Mouse (Mus musculus) Muller cell, postnatal 12 days (primary cell): Measurements from ENCODE around the gene 4930523C07Rik.

ENCODE experiments used
- DNase-seq: peaks from one replicate; pipeline ENCODE4 v3.0.0-alpha.2; 2015; ENCODE audit errors: inconsistent ontology term

The 4930523C07Rik gene

DNA sequence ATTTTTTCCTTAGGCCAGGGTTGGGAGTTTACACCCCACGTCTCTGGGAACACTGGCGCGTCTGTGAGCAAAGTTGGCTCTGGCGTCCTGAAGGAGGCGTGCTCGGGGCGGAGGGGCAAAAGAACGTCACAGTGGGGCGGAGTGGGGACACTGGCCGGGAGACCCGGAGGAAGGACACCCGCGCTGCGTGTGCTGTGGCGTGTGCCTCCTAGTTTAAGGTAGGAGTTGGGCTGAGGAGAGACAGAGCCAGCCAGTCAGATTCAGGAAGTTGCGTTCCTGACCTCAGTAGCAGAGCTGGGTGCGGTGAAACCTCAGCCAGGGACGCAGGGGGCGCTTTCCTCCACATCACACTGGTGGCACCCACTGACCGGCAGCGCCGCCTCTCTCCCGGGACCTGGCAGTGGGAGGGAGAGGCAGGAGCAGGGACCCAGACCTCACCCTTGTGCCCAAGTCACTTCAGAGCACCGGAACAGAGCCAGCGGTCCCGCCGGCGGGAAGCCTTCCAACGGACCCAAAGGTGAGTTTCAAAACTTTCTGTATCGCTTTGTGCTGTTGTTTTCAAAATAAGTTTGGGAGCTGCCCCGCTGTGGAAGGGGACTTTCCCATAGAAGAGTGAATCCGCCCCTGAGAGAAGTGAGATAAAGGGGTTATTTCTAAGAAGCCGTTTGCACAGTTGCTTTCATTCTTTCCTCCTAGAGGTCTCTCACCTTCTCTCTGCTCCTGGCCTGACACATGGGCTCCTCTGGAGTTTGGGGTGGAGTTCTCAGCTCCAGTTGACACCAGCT is at the start of gene 4930523C07Rik:
TSS of gene 4930523C07Rik (plus strand) at position 146 of the 785 bp plus-strand sequence.
- peak; percentile 84 for DNase-seq

DNA sequence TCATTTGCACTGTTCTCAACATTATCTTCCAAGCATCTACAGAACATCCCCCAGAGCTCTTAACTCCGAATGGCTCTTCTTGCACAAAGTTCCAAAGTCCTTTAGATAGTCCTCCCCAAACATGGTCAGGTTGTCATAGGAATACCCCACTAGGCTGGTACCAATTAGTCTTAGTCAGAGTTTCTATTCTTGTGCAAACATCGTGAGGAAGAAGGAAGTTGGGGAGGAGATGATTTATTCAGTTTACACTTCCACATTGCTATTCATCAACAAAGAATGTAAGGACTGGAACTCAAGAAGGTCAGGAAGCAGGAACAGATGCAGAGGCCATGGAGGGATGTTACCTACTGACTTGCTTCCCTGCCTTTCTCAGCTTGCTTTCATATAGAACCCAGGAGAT is 46.9 kb upstream of the 4930523C07Rik start:
- no peak for DNase-seq

- no peak for DNase-seq
Observed at GRCm38 (mm10) chr1:159998349-159998748, 45.8 kb upstream of the 4930523C07Rik start.

GRCm38 (mm10) chr1:159999232-159999631 is 45.0 kb upstream of the 4930523C07Rik start:
- no peak for DNase-seq

DNA sequence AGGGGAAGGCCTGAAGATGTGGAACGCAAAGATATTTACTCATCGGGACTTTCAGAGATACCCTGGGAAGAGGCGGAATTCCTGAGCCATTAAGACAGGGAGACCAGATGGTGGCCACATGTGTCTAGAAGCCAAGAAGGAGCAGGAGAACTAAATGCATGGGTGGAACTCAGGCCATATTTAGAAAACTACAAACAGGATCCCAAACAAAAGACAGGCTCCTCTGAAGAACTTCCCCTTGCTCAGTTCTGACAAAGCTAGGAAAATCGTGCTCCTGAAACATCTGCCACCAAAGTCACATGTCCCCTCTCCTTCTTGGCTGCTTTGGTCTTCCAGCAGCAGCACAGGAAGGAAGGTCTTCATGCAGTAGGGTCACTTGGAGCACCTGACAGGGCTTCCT is 38.9 kb upstream of the 4930523C07Rik start:
- no peak for DNase-seq

DNA sequence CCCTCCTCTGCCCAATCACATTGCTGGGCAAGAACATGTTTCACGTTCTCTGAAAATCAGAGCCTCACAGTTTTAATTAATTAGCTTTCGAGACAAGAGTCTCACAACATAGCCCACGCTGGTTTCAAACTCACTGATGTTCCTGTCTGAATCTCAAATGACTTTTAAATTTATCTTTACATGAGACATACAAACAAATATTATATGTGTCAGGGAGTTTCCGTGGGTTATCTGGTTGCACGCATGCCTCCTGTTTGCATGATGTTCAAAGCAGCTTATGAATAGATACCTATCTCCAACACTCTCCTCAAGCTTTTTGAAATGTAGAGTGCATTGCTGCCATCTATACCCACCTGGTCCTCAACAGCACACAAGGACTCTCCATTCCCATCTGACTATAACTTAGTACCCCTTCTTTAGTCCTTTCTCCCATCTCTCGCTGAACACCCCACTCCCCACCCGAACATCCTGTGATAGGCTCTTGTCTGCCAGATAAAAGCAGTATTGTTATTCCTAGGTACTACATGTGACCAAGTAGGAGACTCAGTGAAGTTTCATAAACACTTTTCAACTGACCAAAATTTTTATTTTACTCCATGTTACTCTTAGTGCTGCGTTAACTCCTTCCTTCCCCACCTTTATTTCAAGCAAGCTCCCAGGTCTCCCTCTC is 37.1 kb upstream of the 4930523C07Rik start:
- no peak for DNase-seq

DNA sequence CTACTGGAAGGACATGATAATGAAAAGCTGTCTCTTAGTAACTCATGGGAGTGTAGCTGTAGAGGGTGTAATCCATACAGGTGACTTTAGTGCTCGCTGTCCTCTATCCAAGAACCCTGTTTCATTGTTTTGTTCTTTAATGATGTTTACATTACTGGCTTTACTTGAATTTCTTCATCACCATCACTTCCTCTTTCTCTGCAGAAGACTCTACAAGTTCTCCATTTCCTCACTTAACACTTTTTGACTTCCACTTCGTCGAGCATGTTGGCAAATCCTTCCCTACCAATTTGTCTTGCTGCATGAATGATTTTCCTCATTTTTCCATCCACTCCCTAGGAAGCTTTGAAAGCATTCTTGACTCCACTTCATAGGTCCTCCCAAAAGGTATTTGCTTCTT is 31.1 kb upstream of the 4930523C07Rik start:
- no peak for DNase-seq

- DNase-seq, result no peak
Observed at GRCm38 (mm10) chr1:160024339-160024980, 19.7 kb upstream of the 4930523C07Rik start.

DNA sequence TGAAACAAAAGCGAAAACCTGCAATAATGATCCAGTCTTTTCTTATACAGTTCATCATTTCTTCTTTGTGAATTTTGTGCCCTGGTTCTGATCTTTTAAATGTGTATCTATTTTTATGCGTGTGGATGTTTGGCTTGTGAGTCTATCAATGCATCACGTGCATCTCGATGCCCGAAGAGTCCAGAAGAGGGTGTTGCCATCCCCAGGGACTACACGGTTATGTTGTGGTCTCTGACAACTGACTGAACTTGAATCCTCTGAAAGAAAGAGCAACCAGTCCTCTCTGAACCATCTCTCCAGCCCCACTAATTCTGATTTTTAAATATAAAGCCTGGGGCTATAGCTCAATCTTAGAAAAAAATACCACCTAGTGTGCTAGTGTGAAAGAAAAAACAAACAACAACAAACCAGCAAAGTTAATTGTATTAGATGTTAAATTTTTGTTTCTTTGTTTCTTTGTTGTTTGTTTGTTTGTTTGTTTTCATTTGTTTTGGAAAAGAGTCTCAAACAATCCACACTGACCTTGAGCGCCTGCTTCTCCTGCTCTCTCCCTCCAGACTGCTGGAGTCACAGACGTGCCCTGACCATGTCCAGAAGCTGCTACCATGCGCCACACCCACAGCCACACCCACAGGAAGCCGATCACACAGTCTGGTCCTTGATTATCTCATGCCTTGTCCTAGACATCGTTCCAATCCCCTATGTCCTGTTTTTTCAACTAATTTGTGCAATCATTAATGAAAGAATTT is 18.9 kb upstream of the 4930523C07Rik start:
- DNase-seq, result no peak

- no peak for DNase-seq
Observed at GRCm38 (mm10) chr1:160025895-160026255, 18.3 kb upstream of the 4930523C07Rik start.

DNA sequence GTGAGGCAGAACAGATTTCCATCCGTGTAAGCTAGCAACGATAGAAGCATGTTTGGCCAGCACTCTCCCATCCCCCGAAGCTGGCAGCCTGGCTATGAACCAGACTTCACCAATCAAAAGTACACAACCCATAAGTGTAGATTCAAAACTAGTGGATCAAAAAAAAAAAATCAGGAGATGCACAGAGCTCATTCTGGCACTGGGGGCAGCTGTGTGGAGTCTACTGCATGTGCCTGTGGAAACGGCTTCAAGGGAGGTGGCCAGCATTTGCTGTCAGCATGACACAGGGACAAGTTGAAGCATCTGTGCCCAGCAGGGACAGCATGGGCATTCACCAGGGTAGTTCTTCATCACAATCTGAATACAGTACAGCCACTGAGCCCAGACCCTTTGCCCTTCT is 16.2 kb upstream of the 4930523C07Rik start:
- no peak for DNase-seq

DNA sequence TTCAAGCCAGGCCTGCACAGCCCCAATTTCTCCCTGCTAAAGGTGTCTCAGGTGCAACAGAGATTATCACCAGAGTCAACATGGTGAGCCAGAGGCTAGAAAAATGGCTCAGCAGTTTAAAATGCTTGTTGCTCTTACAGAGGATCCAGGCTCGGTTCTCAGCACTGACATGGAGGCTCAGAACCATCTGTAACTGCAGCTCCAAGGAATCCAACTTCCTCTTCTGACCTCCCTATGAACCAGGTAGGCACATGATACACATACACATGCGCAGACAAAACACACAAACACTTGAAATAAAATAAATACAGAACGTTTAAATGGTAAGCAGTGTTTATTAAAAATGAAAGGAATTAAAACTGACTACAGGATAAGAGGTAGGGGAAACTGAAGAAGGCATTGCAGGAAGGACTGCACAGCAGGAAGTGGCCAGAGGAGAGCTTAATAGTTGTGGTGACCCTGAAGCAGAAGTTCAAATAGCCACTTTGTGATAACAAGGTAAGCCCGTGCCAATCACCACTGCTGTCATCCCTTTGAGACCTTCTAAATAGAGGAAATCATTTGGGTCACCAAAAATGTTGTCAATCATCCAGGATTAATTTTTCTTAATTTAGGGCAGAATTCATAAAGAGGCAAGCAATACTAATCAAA is 10.1 kb upstream of the 4930523C07Rik start:
- DNase-seq, result no peak

- DNase-seq, result no peak
Observed at GRCm38 (mm10) chr1:160035561-160035960, 8.6 kb upstream of the 4930523C07Rik start.

DNA sequence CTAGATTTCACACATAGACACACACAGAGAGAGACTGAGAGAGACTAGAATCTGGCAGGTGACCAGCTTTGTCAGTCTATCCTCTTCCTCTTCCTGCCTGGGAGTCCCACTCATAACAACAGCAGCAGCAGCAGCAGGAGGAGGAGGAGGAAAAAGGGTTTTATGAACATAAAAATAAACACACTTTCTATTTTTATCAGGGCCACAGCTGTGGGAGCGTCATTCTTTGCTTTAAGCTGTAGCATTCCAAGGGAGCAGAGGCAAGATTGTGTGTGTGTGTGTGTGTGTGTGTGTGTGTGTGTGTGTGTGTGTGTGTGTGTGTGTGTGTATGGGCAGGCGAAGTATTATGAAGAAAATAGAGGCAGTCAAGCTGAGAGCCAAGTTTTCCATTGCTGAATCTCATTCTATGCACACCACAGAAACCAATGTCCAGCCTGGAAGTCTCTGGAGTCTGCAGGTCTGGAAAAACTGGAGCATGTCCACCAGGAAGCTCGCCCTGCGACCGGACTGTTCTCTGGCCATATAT is 7.1 kb upstream of the 4930523C07Rik start:
- DNase-seq, result no peak

- peak; percentile 87 for DNase-seq
Observed at GRCm38 (mm10) chr1:160039951-160040645, 4.1 kb upstream of the 4930523C07Rik start.

GRCm38 (mm10) chr1:160041264-160041775 is 2.9 kb upstream of the 4930523C07Rik start:
- no peak for DNase-seq

DNA sequence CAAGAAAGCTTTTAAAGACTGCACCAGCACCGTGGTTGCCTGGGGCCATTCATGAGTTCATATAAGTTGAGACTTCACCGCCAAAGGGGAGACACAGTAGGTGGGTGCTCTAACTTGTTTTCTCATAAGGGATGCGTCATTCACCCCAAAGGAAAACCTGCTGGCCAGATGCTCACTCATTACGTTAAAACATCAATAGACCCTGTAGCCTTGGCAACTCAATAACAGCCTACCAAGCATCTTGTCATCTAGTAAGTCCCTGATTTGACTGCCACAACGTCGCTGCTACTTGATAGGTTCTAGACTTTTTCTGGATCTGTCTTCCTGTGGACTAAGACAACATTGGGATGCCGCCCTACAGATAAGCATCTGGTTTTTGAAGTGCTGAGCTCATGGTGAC is 1.8 kb upstream of the 4930523C07Rik start:
- no peak for DNase-seq

DNA sequence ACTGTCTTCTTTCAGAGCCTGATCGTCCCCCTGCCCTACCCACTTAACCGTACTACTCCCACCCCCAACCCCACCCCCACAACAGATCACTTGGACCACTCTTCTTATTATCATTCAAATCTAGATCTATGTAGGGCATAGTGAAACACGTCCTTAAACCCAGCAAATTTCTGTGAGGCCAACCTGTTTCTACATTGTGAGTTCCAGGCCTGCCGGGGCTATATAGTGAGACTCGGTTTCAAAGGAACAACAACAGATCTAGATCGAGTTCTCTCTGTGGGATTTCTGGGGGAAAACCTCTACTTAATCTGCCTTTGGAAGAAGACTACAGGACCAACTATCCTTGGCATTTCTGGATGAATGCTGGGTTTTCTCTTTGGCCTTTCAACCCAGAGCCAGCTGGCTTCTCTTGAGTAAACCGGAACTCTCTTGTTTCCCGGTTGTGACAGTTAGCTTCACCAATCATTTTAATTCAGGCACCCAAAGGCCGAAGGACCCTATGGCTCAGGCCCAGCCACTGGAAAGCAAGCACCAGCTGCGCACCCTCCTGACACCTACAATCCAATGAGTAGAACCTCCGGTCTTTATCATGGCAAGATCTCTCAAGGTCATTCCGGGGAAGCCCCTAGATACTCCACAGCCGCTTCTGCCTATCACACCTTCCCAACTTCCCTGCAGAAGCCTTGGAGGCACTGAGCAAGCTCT is 759 bp upstream of the 4930523C07Rik start:
- no peak for DNase-seq

DNA sequence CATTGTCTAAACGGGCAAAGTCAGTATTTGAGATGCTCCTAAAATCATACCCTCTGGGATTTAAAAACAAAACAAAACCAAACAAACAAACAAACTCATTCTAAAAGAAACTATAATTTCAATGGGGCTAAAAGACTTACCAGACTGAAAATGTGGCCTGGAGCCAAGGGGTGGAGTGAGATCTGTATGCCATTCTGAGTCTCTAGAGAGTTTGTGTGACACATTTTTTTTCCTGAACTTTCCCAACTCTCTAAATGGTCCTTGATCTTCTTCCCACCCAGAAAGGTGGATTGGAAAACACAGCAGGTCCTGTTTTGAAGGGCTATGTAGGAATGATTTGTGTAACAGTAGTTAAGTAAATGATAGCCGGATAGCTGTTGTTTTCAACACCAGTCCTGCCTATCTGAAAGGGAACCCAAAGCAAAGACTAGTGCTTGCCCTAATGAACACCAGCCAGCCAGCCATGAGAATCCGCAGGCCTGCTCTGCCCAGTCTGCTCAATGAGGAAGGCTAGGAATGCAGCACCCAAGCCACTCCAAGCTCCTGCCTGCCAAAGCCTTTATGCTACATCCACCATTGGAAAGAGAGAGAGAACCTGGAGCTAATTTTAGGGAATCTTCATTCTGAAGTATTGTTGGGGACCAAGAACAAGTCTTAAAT is 1.0 kb downstream of the 4930523C07Rik start:
- peak; percentile 82 for DNase-seq
